Mouse (Mus musculus): ENCODE data around the gene Cnnm2. TPM values are rescaled to one million over a fixed set of nuclear protein-coding genes. Genes with fewer than 3 reads are reported as not detected.
"Not testable (repeated sequence)": the region's sequence is repeated elsewhere in the genome, so short reads cannot be mapped to it uniquely, and the experiment has no call there.

The Cnnm2 gene
- total and polyA plus RNA-seq, 2 experiments: 4.4 to 6.3 TPM

DNA sequence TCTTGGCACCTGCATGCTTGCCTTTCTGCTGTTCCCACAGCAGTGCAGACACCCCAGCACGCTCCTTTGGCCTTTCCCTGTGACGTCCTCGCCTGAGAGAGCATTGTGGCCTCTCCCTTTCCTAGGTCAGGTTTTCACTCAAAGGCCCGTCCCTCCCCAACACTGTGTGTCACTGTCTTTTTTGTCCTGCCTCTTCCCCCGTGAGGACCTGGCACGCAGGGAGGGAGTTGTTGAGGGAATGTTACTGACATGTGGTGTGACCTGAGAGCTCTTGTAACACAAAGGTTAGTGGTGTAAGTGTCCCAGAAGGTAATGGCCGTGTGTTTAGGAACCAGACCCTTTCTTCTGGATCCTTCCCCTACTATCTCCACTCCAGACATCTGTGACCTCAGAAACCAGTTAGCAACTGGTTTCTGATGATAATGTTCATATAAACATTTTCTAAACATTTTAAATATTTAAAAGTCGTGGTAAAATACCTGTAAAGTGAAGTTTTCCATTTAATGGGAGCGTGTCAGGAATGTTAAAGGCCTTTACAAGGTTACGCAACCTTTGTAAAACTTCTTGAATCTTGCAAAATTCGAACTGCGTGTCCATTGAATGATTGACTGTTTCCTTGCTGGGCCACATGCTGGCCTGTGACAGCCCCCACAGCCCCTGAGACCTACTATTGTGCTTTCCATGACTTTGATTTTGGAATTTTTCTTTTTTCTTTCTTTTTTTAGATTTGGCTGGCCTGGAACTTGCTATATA is 16.7 kb downstream of the Cnnm2 start:
- no peak overlapping the region for H3K27ac ChIP-seq (replicated peaks; ENCODE audit: insufficient read depth, low read depth, low read length)
- peak; percentile 54 for DNase-seq (ENCODE audit: extremely low read depth, low read depth, low spot score)
- no peak overlapping the region for H3K9ac ChIP-seq (ENCODE audit: low read depth, low read length)
- H3K36me3 ChIP-seq (ENCODE audit: control insufficient read depth, insufficient read depth, low read length): no peaks in the 10 kb centered on the region
- no peaks in the 10 kb centered on the region for H3K27me3 ChIP-seq (ENCODE audit: control insufficient read depth, insufficient read depth, low read length)
- no peaks in the 10 kb centered on the region for H3K79me2 ChIP-seq (ENCODE audit: control insufficient read depth, insufficient read depth, low read length)
- no peaks in the 10 kb centered on the region for H3K4me1 ChIP-seq (ENCODE audit: control insufficient read depth, insufficient read depth, low read length)
- 73% methylated on average over 12 of the region's 12 CpGs for WGBS
- no peak for TF ChIP-seq POLR2A (IDR thresholded peaks at IDR 0.05; ENCODE audit: extremely low read depth, insufficient read depth, low read length)
- TF ChIP-seq CTCF (IDR thresholded peaks at IDR 0.05; ENCODE audit: low read depth, low read length): no peak
- H3K4me3 ChIP-seq (ENCODE audit: insufficient read depth, low read depth, low read length): no peak overlapping the region

DNA sequence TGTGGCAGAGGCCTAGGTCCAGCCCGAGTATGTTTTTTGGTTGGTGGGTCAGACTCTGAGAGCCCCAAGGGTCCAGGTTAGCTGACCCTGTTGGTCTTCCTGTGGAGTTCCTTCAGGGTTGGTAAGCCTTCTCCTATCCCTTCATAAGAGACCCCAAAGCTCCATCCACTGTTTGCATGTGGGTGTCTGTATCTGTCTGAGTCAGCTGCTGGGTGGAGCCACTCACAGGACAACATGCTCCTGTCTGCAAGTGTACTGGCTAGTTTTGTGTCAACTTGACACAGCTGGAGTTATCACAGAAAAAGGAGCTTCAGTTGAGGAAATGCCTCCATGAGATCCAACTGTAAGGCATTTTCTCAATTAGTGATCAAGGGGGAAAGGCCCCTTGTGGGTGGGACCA is 17.7 kb downstream of the Cnnm2 start:
- H3K36me3 ChIP-seq (ENCODE audit: control insufficient read depth, insufficient read depth, low read length); H3K9ac ChIP-seq (ENCODE audit: low read depth, low read length); DNase-seq (ENCODE audit: extremely low read depth, low read depth, low spot score); H3K27ac ChIP-seq (replicated peaks; ENCODE audit: insufficient read depth, low read depth, low read length); H3K79me2 ChIP-seq (ENCODE audit: control insufficient read depth, insufficient read depth, low read length); H3K27me3 ChIP-seq (ENCODE audit: control insufficient read depth, insufficient read depth, low read length); H3K4me1 ChIP-seq (ENCODE audit: control insufficient read depth, insufficient read depth, low read length); H3K4me3 ChIP-seq (ENCODE audit: insufficient read depth, low read depth, low read length): not testable (repeated sequence)
- 93% methylated on average over 1 of the region's 1 CpGs for WGBS

- DNase-seq (ENCODE audit: extremely low read depth, low read depth, low spot score): no peak
- WGBS: 57% methylated on average over 5 of the region's 5 CpGs
- Histone ChIP-seq H3K9ac (ENCODE audit: low read depth, low read length) (no peak overlapping the region), H3K27ac (replicated peaks; ENCODE audit: insufficient read depth, low read depth, low read length) (no peak overlapping the region), H3K4me1 (ENCODE audit: control insufficient read depth, insufficient read depth, low read length) (peaks cover 7% of the 10 kb centered on the region), H3K79me2 (ENCODE audit: control insufficient read depth, insufficient read depth, low read length) (no peaks in the 10 kb centered on the region), H3K36me3 (ENCODE audit: control insufficient read depth, insufficient read depth, low read length) (no peaks in the 10 kb centered on the region), H3K27me3 (ENCODE audit: control insufficient read depth, insufficient read depth, low read length) (no peaks in the 10 kb centered on the region), H3K4me3 (ENCODE audit: insufficient read depth, low read depth, low read length) (no peak overlapping the region)
- TF ChIP-seq POLR2A (IDR thresholded peaks at IDR 0.05; ENCODE audit: extremely low read depth, insufficient read depth, low read length): no peak
- TF ChIP-seq CTCF (IDR thresholded peaks at IDR 0.05; ENCODE audit: low read depth, low read length): no peak
These were observed 22.6 kb downstream of the Cnnm2 start for GRCm38 (mm10) chr19:46784038-46784437.

GRCm38 (mm10) chr19:46784502-46784901 is 23.1 kb downstream of the Cnnm2 start:
- H3K9ac ChIP-seq (ENCODE audit: low read depth, low read length): no peak overlapping the region
- TF ChIP-seq POLR2A (IDR thresholded peaks at IDR 0.05; ENCODE audit: extremely low read depth, insufficient read depth, low read length) (no peak), CTCF (IDR thresholded peaks at IDR 0.05; ENCODE audit: low read depth, low read length) (no peak)
- no peaks in the 10 kb centered on the region for H3K36me3 ChIP-seq (ENCODE audit: control insufficient read depth, insufficient read depth, low read length)
- WGBS: 17% methylated on average over 6 of the region's 6 CpGs
- peaks cover 10% of the 10 kb centered on the region for H3K4me1 ChIP-seq (ENCODE audit: control insufficient read depth, insufficient read depth, low read length)
- no peaks in the 10 kb centered on the region for H3K27me3 ChIP-seq (ENCODE audit: control insufficient read depth, insufficient read depth, low read length)
- H3K27ac ChIP-seq (replicated peaks; ENCODE audit: insufficient read depth, low read depth, low read length): no peak overlapping the region
- no peaks in the 10 kb centered on the region for H3K79me2 ChIP-seq (ENCODE audit: control insufficient read depth, insufficient read depth, low read length)
- DNase-seq (ENCODE audit: extremely low read depth, low read depth, low spot score): peak; percentile 86
- H3K4me3 ChIP-seq (ENCODE audit: insufficient read depth, low read depth, low read length): no peak overlapping the region

- Histone ChIP-seq H3K4me3 (ENCODE audit: insufficient read depth, low read depth, low read length) (no peak overlapping the region), H3K79me2 (ENCODE audit: control insufficient read depth, insufficient read depth, low read length) (no peaks in the 10 kb centered on the region), H3K27me3 (ENCODE audit: control insufficient read depth, insufficient read depth, low read length) (no peaks in the 10 kb centered on the region), H3K36me3 (ENCODE audit: control insufficient read depth, insufficient read depth, low read length) (no peaks in the 10 kb centered on the region), H3K27ac (replicated peaks; ENCODE audit: insufficient read depth, low read depth, low read length) (no peak overlapping the region), H3K9ac (ENCODE audit: low read depth, low read length) (no peak overlapping the region), H3K4me1 (ENCODE audit: control insufficient read depth, insufficient read depth, low read length) (peaks cover 11% of the 10 kb centered on the region)
- WGBS: 94% methylated on average over 4 of the region's 4 CpGs
- TF ChIP-seq POLR2A (IDR thresholded peaks at IDR 0.05; ENCODE audit: extremely low read depth, insufficient read depth, low read length): no peak
- no peak for TF ChIP-seq CTCF (IDR thresholded peaks at IDR 0.05; ENCODE audit: low read depth, low read length)
- no peak for DNase-seq (ENCODE audit: extremely low read depth, low read depth, low spot score)
These were observed 24.2 kb downstream of the Cnnm2 start for GRCm38 (mm10) chr19:46785633-46786032.

DNA sequence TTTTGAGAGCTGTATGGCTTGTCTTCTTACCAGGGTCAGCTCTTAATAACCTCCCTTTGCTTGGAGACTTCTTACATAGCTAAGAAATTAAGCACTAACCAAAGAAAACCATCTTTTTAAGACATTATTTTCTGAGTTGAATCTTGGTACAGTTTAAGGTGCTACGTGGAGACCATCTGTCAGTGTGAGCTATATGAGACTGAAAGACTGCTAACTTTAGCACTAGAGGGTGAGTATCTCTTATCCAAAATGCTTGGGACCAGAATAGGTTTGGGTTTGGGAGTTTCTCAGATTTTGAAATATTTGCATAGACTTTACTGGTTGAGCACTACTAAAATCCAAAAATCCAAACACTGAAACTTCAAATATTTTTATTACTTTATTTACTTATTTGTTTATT is 28.4 kb downstream of the Cnnm2 start:
- DNase-seq (ENCODE audit: extremely low read depth, low read depth, low spot score): no peak
- Histone ChIP-seq H3K36me3 (ENCODE audit: control insufficient read depth, insufficient read depth, low read length) (no peaks in the 10 kb centered on the region), H3K4me3 (ENCODE audit: insufficient read depth, low read depth, low read length) (no peak overlapping the region), H3K79me2 (ENCODE audit: control insufficient read depth, insufficient read depth, low read length) (no peaks in the 10 kb centered on the region), H3K4me1 (ENCODE audit: control insufficient read depth, insufficient read depth, low read length) (peaks cover 4% of the 10 kb centered on the region), H3K27me3 (ENCODE audit: control insufficient read depth, insufficient read depth, low read length) (no peaks in the 10 kb centered on the region), H3K9ac (ENCODE audit: low read depth, low read length) (no peak overlapping the region), H3K27ac (replicated peaks; ENCODE audit: insufficient read depth, low read depth, low read length) (no peak overlapping the region)
- WGBS: 95% methylated on average over 1 of the region's 1 CpGs
- no peak for TF ChIP-seq CTCF (IDR thresholded peaks at IDR 0.05; ENCODE audit: low read depth, low read length)
- no peak for TF ChIP-seq POLR2A (IDR thresholded peaks at IDR 0.05; ENCODE audit: extremely low read depth, insufficient read depth, low read length)
